Mouse (Mus musculus) layer of hippocampus, adult 2 months (tissue): ENCODE measurements around the gene 4933411K16Rik. TPM values are rescaled to one million over a fixed set of nuclear protein-coding genes. Genes with fewer than 3 reads are reported as not detected.
A peak's percentile ranks its signal among the peaks of the same experiment; 100 is the strongest.

ENCODE experiments used
- DNase-seq, 2 experiments: peaks; one replicate each; pipeline ENCODE4 v3.0.0; 2022; ENCODE audit warnings: low spot score in 2 of 2
- H3K27ac ChIP-seq: fragments of 200-600 bp; 2 replicates; pipeline ENCODE4 v1.8.1; 2022
- H3K4me3 ChIP-seq: fragments of 200-600 bp; 2 replicates; pipeline ENCODE4 v1.8.1; 2022; ENCODE audit warnings: mild to moderate bottlenecking
- CTCF ChIP-seq: fragments of 200-600 bp; conservative IDR thresholded peaks from 2 replicates; pipeline ENCODE4 v1.8.1; 2022; ENCODE audit warnings: antibody characterized with exemption, mild to moderate bottlenecking, moderate library complexity
- total RNA-seq, 2 experiments: library from RNA; stranded (reverse); gene quantifications; 2 replicates each; pipeline ENCODE4 v1.2.3; 2021

Gene 4933411K16Rik
- total RNA-seq, 2 experiments from 2014 or later: 1.6 to 1.9 TPM

DNA sequence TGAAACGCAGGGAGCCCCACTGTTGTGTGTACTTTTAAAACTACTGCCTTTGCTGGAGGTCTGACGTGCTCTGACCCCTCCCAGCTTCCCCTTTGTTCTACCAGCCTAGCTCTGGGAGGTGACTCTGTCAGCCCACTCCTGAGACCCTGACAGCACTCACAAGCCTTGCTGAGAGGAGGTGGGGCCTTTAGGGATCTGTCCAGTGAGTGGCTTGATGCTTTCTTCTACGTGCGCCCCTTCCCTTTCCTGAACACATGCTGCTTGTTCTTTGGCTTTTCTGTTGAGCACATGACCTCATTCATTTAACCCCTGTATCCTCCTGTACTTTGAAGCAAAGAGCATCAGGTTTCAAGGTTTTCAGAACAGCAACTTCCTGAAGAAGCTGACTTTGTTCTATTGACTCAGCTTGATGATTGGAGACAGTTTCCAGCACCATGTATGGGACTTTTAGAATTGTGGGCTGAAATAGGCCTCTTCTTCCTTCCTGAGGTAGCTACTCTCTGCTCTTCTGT lies 33.0 kb upstream of the 4933411K16Rik start:
- DNase-seq: no peak
- H3K27ac ChIP-seq: 0 out of 2 replicates have a peak overlapping the region, but pooled peaks have one; percentile 21
- no peak overlapping the region for H3K4me3 ChIP-seq
- no peak for TF ChIP-seq CTCF

GRCm38 (mm10) chr19:42021681-42022541 lies 30.1 kb upstream of the 4933411K16Rik start:
- TF ChIP-seq CTCF: no peak
- Histone ChIP-seq H3K27ac (no peak overlapping the region), H3K4me3 (no peak overlapping the region)
- DNase-seq: no peak

DNA sequence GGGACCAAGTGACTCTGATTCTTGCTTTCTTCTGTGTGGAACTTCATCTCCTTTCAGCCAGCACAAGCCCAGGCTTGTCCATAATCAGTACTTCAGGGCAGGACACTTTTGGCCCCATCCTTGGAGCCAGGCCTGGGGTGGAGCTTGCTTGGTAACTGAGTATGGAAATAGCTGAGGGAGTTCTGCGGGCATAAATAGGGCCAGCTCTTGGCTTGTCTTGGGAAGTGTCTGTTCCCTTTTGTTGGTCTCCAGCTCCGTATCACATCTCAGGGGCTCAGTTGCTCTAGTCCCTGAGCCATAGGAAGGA lies 29.6 kb upstream of the 4933411K16Rik start:
- no peak overlapping the region for H3K4me3 ChIP-seq
- no peak overlapping the region for H3K27ac ChIP-seq
- TF ChIP-seq CTCF: no peak
- DNase-seq: no peak

GRCm38 (mm10) chr19:42026158-42026557 lies 25.9 kb upstream of the 4933411K16Rik start:
- peak; percentile 96 for TF ChIP-seq CTCF
- Histone ChIP-seq H3K27ac (no peak overlapping the region), H3K4me3 (no peak overlapping the region)
- peak; percentile 82 to 85 for DNase-seq

DNA sequence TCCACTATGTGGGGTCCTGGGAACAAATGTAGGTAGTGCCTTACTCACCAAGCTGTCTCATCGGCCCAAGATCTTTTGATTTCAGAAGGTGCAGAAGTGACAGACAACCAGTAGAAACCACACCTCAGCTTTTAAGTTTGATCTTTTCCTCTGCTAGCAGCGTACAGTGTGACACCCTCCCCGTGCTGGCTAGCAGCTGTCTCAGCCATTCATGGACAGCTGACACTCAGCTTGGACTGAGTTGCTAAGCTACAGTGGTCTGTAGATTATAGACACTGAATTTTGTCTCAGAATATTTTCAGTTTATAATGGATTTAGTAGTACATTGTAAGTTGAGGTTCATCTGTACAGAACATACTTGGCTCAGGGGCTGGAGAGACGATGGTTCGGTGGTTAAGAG lies 20.9 kb upstream of the 4933411K16Rik start:
- no peak for DNase-seq
- no peak overlapping the region for H3K4me3 ChIP-seq
- no peak overlapping the region for H3K27ac ChIP-seq
- no peak for TF ChIP-seq CTCF

GRCm38 (mm10) chr19:42033611-42034010 lies 18.4 kb upstream of the 4933411K16Rik start:
- H3K4me3 ChIP-seq: no peak overlapping the region
- no peak for DNase-seq
- TF ChIP-seq CTCF: no peak
- H3K27ac ChIP-seq: no peak overlapping the region

DNA sequence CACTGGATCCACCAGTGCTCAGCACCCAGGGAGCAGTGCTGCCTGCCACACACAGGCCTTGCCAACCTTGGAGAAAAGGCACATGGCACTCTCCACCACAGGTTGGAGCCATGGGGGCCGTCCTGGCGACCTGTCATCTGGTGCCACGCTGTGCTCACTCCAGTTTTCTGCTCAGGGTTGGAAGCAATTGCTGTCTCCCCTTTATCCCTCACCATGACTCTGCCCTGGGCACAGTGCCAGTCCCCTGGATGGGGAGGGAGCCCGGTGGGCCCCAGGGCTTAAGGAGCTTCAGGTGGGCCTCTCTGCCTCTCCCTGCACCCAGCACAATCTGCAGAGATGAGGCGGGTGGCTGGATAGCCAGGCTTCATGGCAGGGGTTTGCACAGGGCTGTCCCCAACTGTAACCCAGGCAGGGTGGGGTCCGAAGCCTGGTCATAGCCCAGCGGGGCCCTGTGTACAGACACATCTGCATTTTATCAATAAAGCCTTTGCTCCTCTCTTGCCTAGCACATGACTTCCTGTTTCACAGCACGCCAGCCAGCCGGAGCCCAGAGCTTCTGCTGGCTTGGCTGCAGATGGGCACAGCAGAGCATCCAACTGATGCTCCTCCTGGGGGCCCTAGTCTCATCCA lies 17.8 kb upstream of the 4933411K16Rik start:
- Histone ChIP-seq H3K4me3 (no peak overlapping the region), H3K27ac (peak overlapping the region; percentile 12; the same call in 1 of the 2 replicates)
- no peak for TF ChIP-seq CTCF
- DNase-seq: peak in 1 of 2 experiments; percentile 25

DNA sequence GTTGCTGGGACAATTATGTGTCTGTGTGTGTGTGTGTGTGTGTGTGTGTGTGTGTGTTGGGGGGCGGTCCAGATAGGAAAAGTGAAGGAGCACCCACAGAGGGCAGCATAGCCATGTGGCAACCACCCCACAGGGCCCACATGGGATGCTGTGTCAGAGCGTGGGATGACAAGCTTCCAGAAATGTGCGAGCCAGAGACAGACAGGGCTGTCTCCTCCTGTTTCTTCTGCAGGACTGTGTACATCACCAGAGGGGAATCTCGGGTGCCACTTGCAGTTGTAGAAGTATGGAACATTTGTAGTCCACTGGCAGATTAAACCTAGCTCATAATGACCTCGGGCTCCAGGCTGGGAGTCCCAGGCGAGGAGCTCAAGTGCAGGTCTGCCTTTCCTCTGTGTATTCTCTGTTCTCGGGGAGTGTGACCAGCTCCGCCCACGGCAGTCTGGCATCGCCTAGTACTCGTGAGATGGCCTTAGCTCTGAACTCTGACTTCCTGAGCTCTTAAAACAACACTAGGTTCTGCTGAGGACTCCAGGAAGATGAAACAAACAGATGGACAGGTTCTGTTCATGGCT lies 17.1 kb upstream of the 4933411K16Rik start:
- TF ChIP-seq CTCF: no peak
- H3K27ac ChIP-seq: peak overlapping the region; percentile 64
- H3K4me3 ChIP-seq: no peak overlapping the region
- DNase-seq: no peak

DNA sequence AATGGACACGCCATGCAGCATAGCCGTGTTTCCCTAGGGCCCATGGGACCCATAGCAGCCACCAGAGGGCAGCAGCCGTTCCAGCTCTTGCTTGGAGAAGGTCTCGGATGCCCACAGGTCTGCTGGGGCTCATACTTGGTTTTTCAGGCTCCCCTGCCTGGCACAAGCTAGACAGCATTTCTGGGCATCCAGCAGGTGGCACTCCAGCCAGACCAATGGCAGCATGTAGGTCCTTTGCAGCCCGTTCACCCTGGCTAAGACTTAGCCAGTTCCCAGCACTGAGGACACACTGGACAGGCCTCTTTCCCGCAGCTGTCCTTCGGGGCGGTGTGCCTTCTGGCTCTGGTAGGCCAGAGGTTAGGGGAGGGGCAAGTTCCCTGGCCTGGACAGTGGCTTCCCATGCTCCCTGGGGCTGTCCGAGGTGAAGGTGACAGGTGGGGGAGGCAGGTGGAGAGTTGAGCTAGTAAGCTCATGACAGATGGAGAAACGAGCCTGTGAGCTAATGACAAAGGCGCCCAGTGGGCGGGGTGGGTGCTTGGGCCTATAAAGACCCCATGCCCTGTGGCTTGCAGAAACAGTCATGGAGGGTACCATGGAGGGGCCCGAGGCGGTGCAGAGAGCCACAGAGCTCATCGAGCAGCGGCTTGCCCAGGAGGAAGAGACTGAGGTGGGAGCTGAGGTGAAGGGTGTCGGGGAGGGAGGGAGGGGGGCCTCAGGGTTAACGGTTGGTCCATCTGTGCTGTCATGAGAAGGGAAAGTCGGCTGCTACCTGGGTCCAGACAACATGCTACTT lies 16.4 kb upstream of the 4933411K16Rik start, which contains the start of gene Ankrd2:
TSS of gene Ankrd2 (plus strand) at position 545 of the 793 bp plus-strand sequence.
- peak; percentile 92 for TF ChIP-seq CTCF
- Histone ChIP-seq H3K4me3 (no peak within 1 kb of the TSS), H3K27ac (peak within 1 kb of the TSS; percentile 64)
- DNase-seq: peak; percentile 73 to 80

GRCm38 (mm10) chr19:42036357-42036756 lies 15.7 kb upstream of the 4933411K16Rik start:
- H3K4me3 ChIP-seq: no peak overlapping the region
- TF ChIP-seq CTCF: no peak
- no peak overlapping the region for H3K27ac ChIP-seq
- no peak for DNase-seq

GRCm38 (mm10) chr19:42037167-42037702 lies 14.8 kb upstream of the 4933411K16Rik start:
- H3K27ac ChIP-seq: no peak overlapping the region

DNA sequence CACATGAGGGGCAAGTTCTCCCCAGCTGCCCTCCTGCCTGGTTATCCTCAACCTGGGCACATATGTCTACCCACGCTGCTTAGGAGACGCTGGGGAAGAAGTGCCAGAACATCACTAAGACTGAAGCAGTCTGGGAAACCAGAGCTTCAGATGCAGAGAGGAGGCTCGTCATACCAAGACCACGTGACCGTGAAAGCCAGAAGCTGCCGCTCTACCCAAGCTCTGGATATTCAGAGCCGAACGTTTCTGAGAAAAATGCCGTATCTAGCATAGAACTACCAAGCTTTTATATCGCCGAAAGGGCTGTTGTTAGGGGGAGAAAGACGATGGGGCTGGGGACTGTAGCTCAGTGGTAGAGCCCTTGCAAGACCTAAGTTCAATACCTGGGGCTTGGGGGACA lies 13.7 kb upstream of the 4933411K16Rik start:
- no peak for DNase-seq
- no peak for TF ChIP-seq CTCF
- H3K4me3 ChIP-seq: no peak overlapping the region
- H3K27ac ChIP-seq: no peak overlapping the region

More at GRCm38 (mm10) chr19:42037167-42037702, 14.8 kb upstream of the 4933411K16Rik start:
- H3K4me3 ChIP-seq: no peak overlapping the region
- no peak for TF ChIP-seq CTCF
- DNase-seq: no peak

- H3K4me3 ChIP-seq: no peak overlapping the region
- no peak for TF ChIP-seq CTCF
- DNase-seq: no peak
- no peak overlapping the region for H3K27ac ChIP-seq
These were observed 8.1 kb upstream of the 4933411K16Rik start for GRCm38 (mm10) chr19:42043988-42044387.
